Mouse (Mus musculus) thymus, adult 18-20 months (tissue): ENCODE measurements around the gene Rgs3.

Experiments used
- DNase-seq, 2 experiments: peaks; one replicate each; pipeline ENCODE4 v3.0.0; 2022; ENCODE audit warnings: mixed read lengths in 2 of 2

Rgs3 gene

DNA sequence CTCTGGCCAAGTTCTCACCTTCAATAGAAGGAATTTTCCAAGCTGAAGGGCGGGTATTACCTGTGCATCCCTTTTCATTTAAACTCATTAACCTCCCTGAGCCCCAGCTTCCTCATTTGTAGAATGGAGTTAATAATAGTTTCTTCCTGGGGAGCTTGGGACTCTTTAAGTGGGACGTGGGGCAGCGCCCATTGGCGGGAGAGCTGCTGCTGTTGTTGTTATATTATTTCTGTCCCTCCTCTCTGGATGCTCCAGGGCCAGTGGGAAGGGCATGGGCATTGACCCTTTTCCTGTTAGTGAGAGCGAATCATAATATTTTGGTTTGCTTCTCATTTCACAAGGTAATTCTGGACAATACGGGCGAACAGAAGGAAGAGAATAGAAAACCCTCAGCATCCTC is 47.3 kb downstream of the Rgs3 start:
- DNase-seq: no peak

DNA sequence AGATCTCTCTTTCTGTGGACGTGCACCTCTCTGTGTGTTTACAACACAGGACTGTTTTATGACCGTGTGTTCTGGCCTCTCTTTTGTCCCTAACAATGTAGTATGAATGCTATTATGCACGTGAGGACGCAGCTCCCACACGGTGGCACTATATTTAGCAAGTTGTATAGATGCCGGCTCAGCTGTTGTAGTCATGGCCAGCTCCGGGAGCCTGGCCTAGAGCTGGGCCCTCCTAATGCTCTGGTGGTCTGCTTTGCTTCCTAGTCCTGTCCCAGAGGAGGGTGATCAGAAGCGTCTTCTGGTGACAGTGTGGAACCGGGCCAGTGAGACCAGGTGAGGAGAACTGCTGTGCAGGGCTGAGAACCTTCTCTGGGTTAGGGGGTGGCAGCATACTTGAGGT is 47.7 kb downstream of the Rgs3 start:
- DNase-seq: no peak

DNA sequence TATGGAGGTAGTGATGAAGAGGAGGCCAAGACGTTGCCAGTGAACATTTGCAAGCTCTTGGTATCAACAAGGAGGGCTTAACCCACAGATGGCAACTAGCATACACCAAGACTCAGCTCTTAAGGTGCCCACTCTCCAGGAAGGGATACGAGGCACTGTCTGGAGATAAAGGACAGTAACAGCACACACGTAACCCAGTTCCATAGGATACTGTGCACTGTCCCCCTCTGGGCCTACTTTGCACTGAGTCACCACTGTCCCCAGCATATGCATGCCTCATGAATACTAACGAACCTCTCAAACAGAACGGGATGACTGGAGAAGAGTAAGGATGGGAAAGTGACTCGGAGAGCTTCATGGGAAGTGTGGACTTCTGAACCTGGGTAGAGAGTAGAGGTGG is 48.2 kb downstream of the Rgs3 start:
- no peak for DNase-seq

DNA sequence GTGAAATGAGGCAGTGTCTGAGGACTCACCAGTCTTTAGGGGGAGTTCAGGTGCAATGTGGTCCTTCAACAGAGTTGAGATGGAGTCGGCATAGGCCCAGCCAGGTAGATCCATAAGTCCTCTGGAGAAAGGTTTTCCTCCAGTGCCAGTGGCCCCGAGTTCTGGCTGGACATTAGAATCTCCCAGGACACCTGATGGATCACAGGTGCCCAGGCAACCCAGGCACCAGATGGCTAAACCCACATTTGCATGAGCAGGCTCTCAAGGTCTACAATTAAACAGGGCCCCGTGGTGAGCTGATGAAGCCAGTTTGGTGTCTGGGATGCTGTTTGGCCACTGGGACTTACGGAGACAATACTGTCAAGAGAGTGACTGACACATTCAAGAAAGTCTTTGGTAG is 49.7 kb downstream of the Rgs3 start:
- no peak for DNase-seq

DNA sequence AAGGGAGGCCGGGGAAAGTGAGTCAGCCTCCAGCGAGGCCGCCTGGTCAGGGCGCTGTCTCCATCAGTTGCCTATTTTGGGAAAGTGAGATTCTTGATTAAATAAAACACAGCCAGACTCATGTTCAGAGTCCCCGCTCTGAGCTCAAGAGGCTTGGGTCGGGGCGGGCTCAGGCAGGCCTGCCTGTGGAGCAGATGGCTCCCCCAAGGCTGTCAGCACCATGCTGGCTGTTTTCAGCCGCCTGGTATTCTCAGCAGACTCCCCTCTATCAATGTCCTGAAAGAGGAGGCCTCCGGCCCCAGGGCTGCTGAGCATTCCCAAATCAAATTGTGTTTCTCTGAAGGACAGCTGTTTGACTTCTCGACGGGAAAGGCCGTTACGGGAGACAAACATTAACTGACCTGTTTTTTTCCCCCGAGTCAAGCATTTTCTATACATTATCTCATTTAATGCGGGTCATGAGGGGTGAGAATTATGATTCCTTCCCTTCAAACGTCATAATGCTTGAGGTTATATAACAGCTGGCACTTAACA is 50.6 kb downstream of the Rgs3 start:
- no peak for DNase-seq

DNA sequence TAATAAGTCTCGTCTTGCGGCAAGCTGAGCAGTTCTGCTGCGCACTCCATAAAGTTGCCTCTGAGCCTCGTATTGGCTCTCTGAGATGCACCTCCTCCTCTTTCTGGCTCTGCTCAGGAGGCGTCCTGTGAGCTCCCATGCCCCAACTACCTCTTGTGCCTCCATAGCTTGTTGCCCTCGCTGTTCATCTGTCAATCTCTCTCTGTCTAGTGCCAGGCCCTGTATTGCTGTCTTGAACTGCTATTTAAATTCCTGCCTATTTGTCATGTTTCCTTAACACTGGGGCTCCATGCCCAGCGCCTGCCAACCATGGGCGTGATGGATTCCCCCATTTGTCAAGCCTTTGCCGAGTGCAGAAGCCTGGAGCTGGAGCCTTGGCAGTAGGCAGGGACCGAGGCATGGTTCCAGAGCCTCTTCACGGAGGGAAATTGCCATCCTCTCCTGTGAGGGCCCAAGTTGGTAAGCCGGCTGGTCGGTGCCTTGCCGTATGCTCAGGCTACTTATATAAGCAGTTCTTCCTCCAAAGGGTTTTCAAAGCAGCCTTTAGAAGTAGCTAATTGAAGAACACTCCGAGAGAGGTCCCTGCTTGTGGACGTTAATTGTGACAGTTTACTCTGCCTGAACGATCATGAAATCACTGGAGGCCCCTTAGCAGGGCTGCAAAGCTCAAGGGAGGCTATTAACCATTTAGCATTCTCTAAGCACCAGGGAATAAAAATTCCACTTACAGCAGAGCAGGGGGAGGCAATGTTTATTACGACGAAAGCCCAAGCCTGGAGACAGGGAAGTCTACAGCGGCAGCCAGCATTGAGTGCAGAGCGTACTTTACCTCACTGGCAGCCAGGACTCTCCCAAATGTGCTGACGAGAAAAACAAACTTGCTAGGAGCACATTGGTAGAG is 53.2 kb downstream of the Rgs3 start:
- no peak for DNase-seq

DNA sequence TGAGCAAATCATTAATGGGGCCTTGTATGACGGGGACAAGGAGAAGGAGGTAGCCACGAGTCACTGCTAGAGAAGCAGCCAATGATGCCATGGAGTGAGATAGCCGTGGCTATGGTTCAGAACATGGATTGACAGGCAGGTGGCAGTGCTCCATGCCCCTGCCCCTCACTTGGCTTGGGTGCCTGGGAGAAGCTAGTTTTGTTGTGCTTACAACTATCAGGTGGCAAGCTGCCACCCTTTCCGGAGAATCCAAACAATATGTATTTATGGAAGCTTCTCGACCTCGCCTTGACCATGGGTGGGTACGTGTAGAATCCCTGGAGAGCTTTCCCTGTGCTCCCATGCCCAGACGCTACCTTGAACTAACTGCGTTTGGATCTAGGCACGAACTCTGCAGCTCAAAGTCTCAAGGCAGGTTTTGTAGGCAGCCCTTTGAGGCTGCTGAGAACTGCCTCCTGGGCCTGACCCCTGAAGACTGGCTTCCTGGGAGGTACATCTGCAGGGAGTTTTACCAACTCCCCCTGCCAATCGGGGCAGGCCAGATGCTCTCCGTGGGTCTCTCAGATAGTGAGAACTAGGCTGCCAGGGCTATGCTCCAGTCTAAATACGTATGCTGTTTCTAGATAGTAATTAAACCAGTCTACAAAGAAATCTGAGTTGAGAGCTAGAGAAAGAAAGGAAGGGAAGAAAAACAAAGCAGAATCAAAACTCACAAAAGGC is 54.2 kb downstream of the Rgs3 start:
- DNase-seq: no peak

DNA sequence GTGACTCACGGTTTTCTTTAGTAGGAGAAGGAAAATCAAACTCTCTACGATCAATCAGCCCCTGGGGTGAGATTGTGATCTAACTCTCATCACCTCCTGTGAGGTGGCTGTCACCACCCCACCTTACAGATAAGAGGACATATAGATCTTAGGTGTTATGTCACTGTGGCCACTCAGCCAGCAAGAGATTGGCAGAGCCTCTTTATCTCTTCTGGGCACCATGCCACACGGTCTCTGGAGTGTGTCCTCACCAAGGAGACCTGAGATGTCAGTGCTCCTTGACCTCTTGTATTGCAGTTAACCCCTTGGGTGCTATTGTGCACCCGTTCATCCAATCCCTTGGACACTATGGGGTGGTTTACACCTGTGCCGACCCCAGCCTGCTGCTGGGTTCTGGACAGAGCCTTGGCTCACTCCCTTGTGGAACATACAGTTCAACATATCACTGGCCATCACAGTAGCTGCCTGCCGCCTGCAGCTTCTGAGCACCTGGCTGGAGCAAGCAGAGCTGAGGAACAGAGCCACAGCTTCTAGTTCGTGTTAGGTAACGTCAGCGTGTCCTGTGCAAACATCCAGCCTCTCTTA is 58.3 kb downstream of the Rgs3 start:
- DNase-seq: no peak

DNA sequence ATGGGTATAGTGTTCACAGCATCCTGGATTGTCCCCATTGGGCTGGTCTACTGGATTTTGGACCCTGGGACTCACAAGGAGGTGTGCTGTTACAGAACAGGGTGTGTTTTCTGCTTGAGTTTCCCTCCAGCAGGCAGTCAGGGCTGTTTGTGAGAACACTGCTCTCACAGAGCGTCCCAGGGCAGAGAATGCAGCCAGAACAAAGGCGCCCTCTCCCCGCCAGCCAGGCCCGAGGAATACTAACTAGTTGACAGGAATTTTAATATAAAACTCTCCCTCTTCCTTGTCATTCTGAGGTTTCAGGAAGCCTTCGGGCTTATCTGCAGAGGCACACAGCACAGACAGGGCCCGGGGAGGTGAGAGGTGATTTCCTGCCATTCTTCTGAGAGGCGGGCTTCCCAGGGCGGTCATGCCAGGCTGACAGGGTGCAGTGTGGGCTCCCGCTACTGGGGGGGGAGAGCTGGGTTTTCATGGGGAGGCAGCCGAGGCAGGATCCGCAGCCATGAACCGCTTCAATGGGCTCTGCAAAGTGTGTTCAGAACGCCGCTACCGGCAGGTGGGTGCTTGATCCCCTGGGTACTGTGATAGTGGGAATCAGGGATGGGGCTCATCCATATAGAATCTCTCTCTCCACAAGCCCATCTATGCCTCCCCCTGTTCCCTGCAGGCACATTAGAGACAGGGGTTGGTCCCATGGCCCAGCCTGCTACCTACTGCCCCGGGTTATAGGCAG is 59.8 kb downstream of the Rgs3 start:
- DNase-seq: peak in 1 of 2 experiments; percentile 26

DNA sequence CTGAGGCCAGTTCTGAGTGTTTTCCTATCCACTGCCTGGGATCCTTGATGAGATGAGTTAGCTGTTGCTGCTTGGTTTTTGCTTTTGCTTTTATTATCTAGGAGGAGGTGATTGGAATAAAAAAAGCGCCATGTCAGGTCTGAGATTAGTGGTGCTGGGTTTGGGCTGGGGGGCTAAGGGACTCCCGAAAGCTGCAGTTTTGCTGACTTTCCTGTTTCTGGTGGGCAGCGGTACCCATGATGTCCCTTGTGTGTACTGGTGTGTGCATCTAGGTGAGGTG is 60.3 kb downstream of the Rgs3 start:
- DNase-seq: no peak

DNA sequence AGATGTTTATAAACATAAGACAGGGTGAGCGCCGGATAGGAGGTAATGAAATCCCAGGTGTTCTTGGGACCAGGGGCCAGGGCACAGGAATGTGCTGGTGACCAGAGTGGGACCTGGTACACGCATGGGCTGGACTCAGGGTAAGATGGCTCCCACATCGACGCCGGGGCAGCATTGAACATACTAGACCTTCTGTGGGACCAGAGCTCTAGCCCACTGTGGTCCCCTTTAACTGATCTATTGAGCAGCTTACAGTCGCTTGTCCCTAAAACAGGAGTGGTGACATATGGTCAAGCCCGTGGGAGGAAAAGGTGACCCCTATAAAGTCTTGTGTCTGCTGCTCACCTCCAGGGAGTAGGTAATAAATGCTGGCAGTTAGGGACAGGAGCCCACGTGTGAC is 61.5 kb downstream of the Rgs3 start:
- no peak for DNase-seq

DNA sequence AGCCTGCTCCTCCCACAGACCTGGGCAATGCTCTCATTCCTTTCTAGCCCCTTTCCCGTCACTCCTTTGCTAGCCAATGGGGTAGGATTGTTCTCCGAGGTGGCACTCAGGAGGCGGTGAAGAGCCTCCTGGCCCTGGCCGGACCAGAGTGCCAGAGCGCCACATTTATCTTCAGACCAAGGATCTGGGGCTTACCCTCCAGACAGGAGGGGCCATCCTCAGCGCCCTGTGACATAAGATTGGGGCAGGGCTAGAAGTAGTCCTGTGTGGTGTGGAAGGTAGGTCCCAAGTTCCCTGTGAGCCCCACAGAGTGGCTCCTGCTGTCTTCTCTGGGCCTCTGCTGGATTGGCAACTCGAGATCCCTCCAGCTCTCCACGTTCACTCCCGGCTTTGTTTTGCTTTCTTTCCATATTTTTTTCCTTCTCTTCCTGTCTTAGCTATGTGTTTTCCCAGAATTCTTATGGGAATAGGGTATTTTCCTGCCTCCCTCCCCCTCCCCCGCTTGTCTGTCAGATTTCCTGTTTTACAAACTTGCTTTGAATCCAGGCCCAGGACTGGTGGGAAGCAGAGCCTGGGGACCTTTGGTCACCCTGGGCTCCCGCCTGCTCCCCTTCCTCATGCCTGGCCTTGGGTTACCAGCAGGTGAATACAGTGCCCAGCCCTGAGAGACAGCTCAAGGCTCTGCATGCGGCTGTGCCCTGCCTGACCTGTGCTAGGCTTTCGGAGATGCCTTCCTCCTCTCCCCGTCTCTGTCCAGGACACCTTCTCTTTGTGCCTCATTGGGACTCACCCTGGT is 62.4 kb downstream of the Rgs3 start:
- no peak for DNase-seq

DNA sequence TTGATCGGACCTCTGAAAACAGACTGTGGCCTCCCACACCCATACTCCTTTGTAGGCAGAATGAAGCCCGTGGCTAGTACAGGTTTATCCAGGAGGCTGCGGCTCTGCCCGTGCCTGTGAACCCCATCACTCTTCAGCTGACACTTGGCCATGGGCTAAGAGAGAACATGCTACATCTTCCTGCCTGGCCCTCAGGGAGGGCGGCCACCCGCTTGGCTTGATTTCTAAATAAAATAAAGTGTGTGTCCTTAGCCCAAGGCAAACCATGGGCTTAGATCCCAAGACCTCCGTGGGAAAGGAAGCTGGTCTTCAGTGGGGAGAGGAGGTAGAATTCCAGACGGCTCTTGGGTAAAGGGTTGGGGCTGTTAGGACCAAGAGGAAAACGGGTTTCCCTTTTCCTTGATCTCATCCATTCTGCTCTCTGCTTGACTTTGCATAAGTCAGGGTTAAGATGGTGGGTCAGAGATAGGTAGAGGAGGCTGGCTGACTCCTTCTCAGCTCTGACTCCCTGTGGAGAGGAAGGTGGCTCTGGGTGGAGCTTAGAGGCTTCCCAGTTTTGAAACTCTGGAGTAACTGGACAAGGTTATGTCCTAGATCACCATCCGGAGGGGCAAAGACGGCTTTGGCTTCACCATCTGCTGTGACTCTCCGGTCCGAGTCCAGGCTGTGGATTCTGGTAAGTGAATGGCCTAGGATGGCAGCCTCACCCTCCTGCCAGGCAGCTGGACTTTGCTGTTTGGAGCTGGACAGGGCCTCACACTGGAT is 63.8 kb downstream of the Rgs3 start:
- no peak for DNase-seq

DNA sequence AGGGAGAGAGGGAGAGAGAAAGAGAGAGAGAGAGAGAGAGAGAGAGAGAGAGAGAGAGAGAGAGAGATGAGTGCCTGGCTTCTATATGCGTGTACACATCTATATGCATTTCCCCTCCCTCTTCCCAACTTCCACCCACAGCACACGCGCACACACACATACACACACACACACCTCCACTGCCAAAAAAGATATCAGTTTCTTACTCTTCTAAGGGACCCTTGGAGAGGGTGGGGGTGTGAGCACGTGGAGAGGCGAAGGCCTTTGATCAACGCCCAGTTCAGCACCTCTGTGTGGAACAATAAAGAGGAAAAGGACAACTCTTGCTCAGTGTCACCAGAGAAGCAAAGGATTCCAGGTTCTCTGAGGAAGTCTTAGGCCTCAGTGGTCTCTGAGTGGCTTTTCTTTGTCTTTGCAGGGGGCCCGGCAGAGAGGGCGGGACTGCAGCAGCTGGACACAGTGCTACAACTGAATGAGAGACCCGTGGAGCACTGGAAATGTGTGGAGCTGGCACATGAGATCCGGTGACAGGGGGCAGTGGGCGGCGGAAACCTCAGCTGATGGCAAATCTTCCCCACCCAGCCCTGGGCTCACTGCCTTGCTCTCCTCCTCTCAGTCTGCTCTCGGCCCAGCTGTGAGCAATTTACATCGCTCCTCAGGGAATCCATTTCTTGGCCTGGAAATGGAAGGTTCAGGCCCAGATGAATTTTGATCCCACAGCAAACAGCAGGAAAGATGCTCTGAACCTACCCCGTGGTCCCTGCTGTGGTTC is 65.2 kb downstream of the Rgs3 start:
- no peak for DNase-seq

DNA sequence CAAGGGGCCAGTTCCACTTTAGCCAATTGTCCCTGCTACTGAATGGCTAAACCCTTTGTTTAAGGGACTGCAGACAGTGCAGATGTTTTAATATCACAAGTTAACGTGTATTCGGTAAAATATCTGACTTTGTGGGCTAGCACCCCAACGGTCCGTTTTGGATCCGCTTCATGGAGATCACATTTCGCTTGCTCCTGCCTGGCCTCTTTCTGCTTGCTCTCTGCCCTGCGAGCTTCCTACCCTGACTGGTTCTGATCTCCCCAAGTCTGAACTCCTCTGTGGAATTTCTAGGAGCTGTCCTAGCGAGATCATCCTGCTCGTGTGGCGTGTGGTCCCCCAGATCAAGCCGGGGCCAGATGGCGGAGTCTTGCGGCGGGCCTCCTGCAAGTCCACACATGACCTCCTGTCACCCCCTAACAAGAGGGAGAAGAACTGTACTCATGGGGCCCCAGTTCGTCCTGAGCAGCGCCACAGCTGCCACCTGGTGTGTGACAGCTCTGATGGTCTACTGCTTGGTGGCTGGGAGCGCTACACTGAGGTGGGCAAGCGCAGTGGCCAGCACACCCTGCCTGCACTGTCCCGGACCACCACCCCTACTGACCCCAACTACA is 65.9 kb downstream of the Rgs3 start:
- DNase-seq: no peak

DNA sequence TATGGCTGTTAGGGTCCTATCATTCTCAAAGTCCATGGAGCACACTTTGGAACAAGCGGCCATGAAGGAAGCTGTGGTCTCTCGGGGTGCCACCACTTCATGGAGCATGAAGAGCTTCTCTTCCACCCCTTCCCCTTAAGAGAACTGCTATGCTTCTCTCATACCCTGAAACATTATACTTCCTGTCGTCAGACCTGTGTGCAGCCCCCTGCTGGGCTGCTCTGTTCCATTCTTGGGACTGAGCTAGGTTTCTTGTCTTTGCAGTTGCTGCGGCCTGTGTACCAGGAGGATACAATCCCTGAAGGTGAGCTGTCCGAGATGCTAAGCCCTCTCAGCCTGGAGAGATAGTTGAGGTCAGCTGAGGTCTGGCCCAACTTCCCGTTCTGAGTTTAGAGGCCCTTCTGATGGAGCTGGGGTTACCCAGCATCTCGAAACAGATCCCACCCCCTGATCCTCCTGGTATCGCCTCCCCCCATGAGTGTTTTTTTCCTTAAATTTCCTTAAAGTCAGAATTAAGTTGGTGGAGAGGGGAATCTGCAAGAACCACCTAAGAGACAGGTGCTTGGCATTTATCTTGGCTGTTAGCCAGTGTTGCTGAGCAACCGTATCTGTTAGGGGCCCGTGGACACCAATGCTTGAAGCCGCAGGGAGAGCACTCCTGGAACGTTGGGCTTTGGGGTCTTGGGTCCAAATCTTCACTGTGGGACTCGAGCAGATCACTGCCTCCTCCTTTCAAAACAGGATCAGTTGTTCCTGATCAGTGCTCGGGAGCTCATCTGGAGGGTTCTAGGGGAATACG is 66.8 kb downstream of the Rgs3 start:
- no peak for DNase-seq

DNA sequence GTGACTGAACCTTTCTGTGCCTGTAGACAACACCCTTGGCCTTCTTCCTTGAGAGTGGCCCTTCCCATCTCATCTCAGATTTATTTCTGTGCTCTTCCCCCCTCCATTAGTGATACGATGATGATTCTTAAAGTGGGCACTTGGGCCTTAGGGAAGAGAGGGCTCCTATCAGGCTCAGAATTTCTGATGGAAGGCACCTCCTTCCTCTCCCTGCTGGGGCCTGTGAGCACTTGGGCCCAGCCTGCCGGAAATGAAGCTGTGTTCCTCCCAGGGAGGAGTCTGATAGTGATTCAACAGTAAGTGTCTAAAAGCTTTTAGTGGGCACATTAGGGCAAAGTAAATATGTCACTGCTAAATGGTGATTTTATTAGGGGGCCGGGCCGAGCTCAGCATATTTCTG is 67.7 kb downstream of the Rgs3 start:
- no peak for DNase-seq

DNA sequence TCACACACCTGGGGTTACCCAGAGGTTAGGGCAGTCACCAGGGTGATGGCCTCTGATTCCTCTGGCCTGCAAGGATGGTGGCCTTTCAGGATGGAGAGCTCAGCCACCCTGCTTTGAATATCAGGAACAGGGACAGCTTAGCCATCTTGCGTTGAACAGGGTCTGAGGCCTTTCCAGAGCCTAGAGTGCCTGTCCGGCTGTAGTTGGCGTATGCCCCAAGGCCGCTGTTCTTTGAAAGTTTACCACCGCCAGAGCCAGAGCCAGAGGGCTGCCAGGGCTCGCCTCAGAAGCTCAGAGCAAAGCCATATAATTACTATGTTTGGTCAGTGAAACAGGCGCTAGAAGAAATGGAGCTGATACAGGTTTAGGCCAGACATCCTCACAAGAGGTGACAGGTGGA is 68.9 kb downstream of the Rgs3 start:
- DNase-seq: no peak

DNA sequence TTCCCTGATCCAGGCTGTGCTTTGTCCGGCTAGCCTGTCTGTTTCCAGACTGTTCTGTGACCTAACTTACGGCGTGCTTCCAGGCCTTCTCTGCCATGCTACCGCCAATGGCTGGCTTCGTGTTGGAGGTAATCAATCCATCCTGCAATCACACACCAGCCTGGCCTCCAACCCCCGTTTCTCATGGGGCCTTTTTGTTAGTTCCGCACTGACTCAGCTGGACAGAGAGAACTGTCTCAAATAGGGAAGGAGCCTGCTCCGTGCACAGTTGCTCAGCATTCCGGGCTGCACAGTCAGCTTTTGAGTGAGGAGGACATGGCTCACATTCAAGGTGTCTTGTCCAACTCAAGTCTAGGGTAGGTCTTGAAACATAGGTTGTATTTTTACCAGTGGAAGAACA is 69.8 kb downstream of the Rgs3 start:
- no peak for DNase-seq
